In genomic region chr4:104514568-104515000, GRCm38 (mm10) we compare ENCODE assay signal across 8 mouse cellular contexts.
A peak's percentile ranks its signal among the peaks of the same experiment; 100 is the strongest.
DNase-seq lines count a peak whose midpoint lies in the region; ATAC-seq and TF ChIP-seq lines count a peak whose summit lies in the region.

No protein-coding gene starts in this region.

- no peak; the same call in 1 of the 2 replicates for ATAC-seq in heart, embryonic 15.5 days (replicated peaks; ENCODE audit: insufficient number of reproducible peaks, insufficient read depth, low FRiP score, low read depth)

- H3K36me3 ChIP-seq in heart, embryonic 15.5 days, result no peaks in the 10 kb centered on the region

- H3K9ac ChIP-seq in heart, embryonic 15.5 days, result no peak overlapping the region

- peak; percentile 64 for TF ChIP-seq CTCF in lung, adult 2 months (IDR thresholded peaks at IDR 0.05; ENCODE audit: insufficient read depth, low read length)

- peak overlapping the region; percentile 24 for H3K4me3 ChIP-seq in heart, embryonic 15.5 days
- no peak overlapping the region for H3K4me3 ChIP-seq in lung, adult 2 months (replicated peaks; ENCODE audit: extremely low read depth, low read depth, low read length)

- 1% methylated on average over 10 of the region's 10 CpGs for WGBS in heart, embryonic 15.5 days
- 4% methylated on average over 10 of the region's 10 CpGs for WGBS in lung, adult 2 months

- H3K9me3 ChIP-seq in heart, embryonic 15.5 days (replicated peaks), result no peaks in the 10 kb centered on the region

- DNase-seq in right cerebral cortex, adult 2 months (ENCODE audit: low spot score in 2 of 2), result peak; percentile 44 to 58
- DNase-seq in right cerebral cortex, postnatal 10 days (ENCODE audit: low spot score in 2 of 2), result no peak
- peak; percentile 36 to 38 for DNase-seq in cerebellum, postnatal 36 days
- DNase-seq in kidney, postnatal 10 days, result peak; percentile 66
- DNase-seq in lung, adult 2 months, result peak; percentile 19
- DNase-seq in retina, postnatal 7 days (ENCODE audit: low read depth, low spot score), result peak; percentile 41
- DNase-seq in ovary, adult 18-20 months (ENCODE audit: low spot score), result no peak

- H3K27ac ChIP-seq in heart, embryonic 15.5 days, result no peak overlapping the region

- no peaks in the 10 kb centered on the region for H3K4me1 ChIP-seq in heart, embryonic 15.5 days (replicated peaks)
- H3K4me1 ChIP-seq in lung, adult 2 months (ENCODE audit: control insufficient read depth, insufficient read depth, low read length), result no peaks in the 10 kb centered on the region

- no peak for TF ChIP-seq POLR2A in lung, adult 2 months (IDR thresholded peaks at IDR 0.05; ENCODE audit: borderline replicate concordance, extremely low read depth, low read depth, low read length)

- H3K4me2 ChIP-seq in heart, embryonic 15.5 days, result peak overlapping the region; percentile 44

- no peaks in the 10 kb centered on the region for H3K27me3 ChIP-seq in heart, embryonic 15.5 days

Comparison
In these comparisons a context has a peak if more than half of its experiments do, and no peak if none do; other contexts are left out.
1. DNase-seq: peak in right cerebral cortex, adult 2 months (2 of 2), cerebellum, postnatal 36 days (2 of 2), kidney, postnatal 10 days (single experiment), lung, adult 2 months (single experiment) and retina, postnatal 7 days (single experiment); none in right cerebral cortex, postnatal 10 days (0 of 2) and ovary, adult 18-20 months (single experiment).